Mouse (Mus musculus): ENCODE results near the gene Lrp3.

- TF ChIP-seq FLI1 (IDR thresholded peaks at IDR 0.05; ENCODE audit: low read length): no peak
- no peak for TF ChIP-seq GATA1 (IDR thresholded peaks at IDR 0.05; ENCODE audit: borderline replicate concordance, low read length)
Measured at GRCm38 (mm10) chr7:35215731-35216130, 433 bp upstream of the Lrp3 start.

Data from megakaryocyte, embryonic 14.5 days (primary cell).